Mouse (Mus musculus) embryo, embryonic 10.5 days (tissue): ENCODE measurements at regions not wholly inside any gene's neighbourhood (a gene's known extent, or its start where the extent isn't known, plus 50 kb on each side); places are given as distances from the start of the nearest gene placed in this dataset.

Experiments used
- DNase-seq: peaks from one replicate; pipeline ENCODE4 v3.0.0-alpha.2; 2015; ENCODE audit warnings: low spot score

GRCm38 (mm10) chr7:129772540-129773331 is 181.1 kb downstream of the Wdr11 start:
- no peak for DNase-seq

- DNase-seq = peak; percentile 43
Measured at GRCm38 (mm10) chr7:129774261-129774861, 182.7 kb downstream of the Wdr11 start.

GRCm38 (mm10) chr7:129775189-129775588 is 183.5 kb downstream of the Wdr11 start:
- DNase-seq = no peak

- DNase-seq = no peak
Measured at GRCm38 (mm10) chr7:129778842-129779421, 187.3 kb downstream of the Wdr11 start.

GRCm38 (mm10) chr7:129779939-129780338 is 188.3 kb downstream of the Wdr11 start:
- no peak for DNase-seq

- no peak for DNase-seq
Measured at GRCm38 (mm10) chr7:129781756-129782155, 190.1 kb downstream of the Wdr11 start.

GRCm38 (mm10) chr7:129784966-129785365 is 193.3 kb downstream of the Wdr11 start:
- no peak for DNase-seq

GRCm38 (mm10) chr7:129787011-129787410 is 195.3 kb downstream of the Wdr11 start:
- DNase-seq = no peak

GRCm38 (mm10) chr7:129787736-129788135 is 196.1 kb downstream of the Wdr11 start:
- no peak for DNase-seq

- DNase-seq = peak; percentile 34
Measured at GRCm38 (mm10) chr7:129789461-129789860, 197.8 kb downstream of the Wdr11 start.

GRCm38 (mm10) chr7:129790590-129791449 is 199.2 kb downstream of the Wdr11 start:
- DNase-seq = no peak

- DNase-seq = no peak
Measured at GRCm38 (mm10) chr7:129791450-129791820, 199.8 kb downstream of the Wdr11 start.

GRCm38 (mm10) chr7:129793733-129794132 is 202.1 kb downstream of the Wdr11 start:
- DNase-seq = no peak

- no peak for DNase-seq
Measured at GRCm38 (mm10) chr7:129794276-129794675, 202.6 kb downstream of the Wdr11 start.

GRCm38 (mm10) chr7:129798525-129798924 is 206.9 kb downstream of the Wdr11 start:
- DNase-seq = no peak

- DNase-seq = no peak
Measured at GRCm38 (mm10) chr7:129800461-129800867, 208.8 kb downstream of the Wdr11 start.

GRCm38 (mm10) chr7:129801431-129801847 is 209.8 kb downstream of the Wdr11 start:
- DNase-seq = no peak

GRCm38 (mm10) chr7:129802168-129802567 is 210.5 kb downstream of the Wdr11 start:
- no peak for DNase-seq

- peak; percentile 48 for DNase-seq
Measured at GRCm38 (mm10) chr7:129805340-129805739, 213.7 kb downstream of the Wdr11 start.

GRCm38 (mm10) chr7:129810141-129810540 is 218.5 kb downstream of the Wdr11 start:
- DNase-seq = no peak

GRCm38 (mm10) chr7:129810565-129810964 is 218.9 kb downstream of the Wdr11 start:
- DNase-seq = no peak

- no peak for DNase-seq
Measured at GRCm38 (mm10) chr7:129814149-129814860, 222.6 kb downstream of the Wdr11 start.
